Mouse (Mus musculus) myocyte (in vitro differentiated cells): ENCODE data around the gene Cep85l. TPM values are rescaled to one million over a fixed set of nuclear protein-coding genes. Genes with fewer than 3 reads are reported as not detected.

Source experiments
- H3K27me3 ChIP-seq: one replicate; pipeline ENCODE4 v1.6.1; 2011; ENCODE audit not compliant: control insufficient read depth, insufficient read depth, insufficient read length
- H3K36me3 ChIP-seq: one replicate; pipeline ENCODE4 v1.6.1; 2011; ENCODE audit not compliant: control insufficient read depth, insufficient read depth
- H3K4me2 ChIP-seq: one replicate; pipeline ENCODE4 v1.6.1; 2011; ENCODE audit warnings: low read depth, control low read depth
- H3K4me3 ChIP-seq: one replicate; pipeline ENCODE4 v1.5.1; 2011; ENCODE audit warnings: mild to moderate bottlenecking, control low read depth, moderate library complexity
- H3K79me2 ChIP-seq: one replicate; pipeline ENCODE4 v1.6.1; 2011; ENCODE audit not compliant: control insufficient read depth, insufficient read depth
- H3ac ChIP-seq: one replicate; pipeline ENCODE4 v1.6.1; 2011; ENCODE audit not compliant: control insufficient read depth, insufficient read length
- CEBPB ChIP-seq: IDR thresholded peaks from 2 replicates; pipeline ENCODE4 v1.6.1; 2011; ENCODE audit warnings: mild to moderate bottlenecking, moderate library complexity; ENCODE audit not compliant: poor library complexity, insufficient read depth, severe bottlenecking
- E2F4 ChIP-seq: IDR thresholded peaks from one replicate; pipeline ENCODE4 v1.6.1; 2011; ENCODE audit warnings: mild to moderate bottlenecking, control low read depth, moderate library complexity; ENCODE audit not compliant: insufficient read depth
- MAX ChIP-seq: IDR thresholded peaks from one replicate; pipeline ENCODE4 v1.6.1; 2011; ENCODE audit warnings: low read depth, mild to moderate bottlenecking, control low read depth
- MYOD1 ChIP-seq, 3 experiments: IDR thresholded peaks; one replicate each; pipeline ENCODE4 v1.6.1; 2011; ENCODE audit warnings: control low read depth in 2 of 3, low read depth in 2 of 3, mild to moderate bottlenecking in 2 of 3, moderate library complexity in 1 of 3; ENCODE audit not compliant: insufficient read length in 2 of 3, control insufficient read depth in 1 of 3
- MYOG ChIP-seq, 3 experiments: IDR thresholded peaks; one replicate each; pipeline ENCODE4 v1.6.1; 2011; ENCODE audit warnings: control low read depth in 2 of 3, low read depth in 2 of 3, mild to moderate bottlenecking in 2 of 3; ENCODE audit not compliant: insufficient read length in 2 of 3, control insufficient read depth in 1 of 3, insufficient read depth in 1 of 3
- POLR2A ChIP-seq: IDR thresholded peaks from one replicate; pipeline ENCODE4 v1.6.1; 2011; ENCODE audit warnings: low read depth, mild to moderate bottlenecking, control low read depth, moderate library complexity; ENCODE audit not compliant: insufficient read length
- POLR2AphosphoS2 ChIP-seq: IDR thresholded peaks from one replicate; pipeline ENCODE4 v1.6.1; 2011; ENCODE audit warnings: low read depth, control low read depth; ENCODE audit not compliant: insufficient read length
- REST ChIP-seq: IDR thresholded peaks from one replicate; pipeline ENCODE4 v1.6.1; 2011; ENCODE audit warnings: mild to moderate bottlenecking, control low read depth, moderate library complexity; ENCODE audit not compliant: insufficient read depth, insufficient read length
- SRF ChIP-seq: IDR thresholded peaks from one replicate; pipeline ENCODE4 v1.6.1; 2011; ENCODE audit warnings: low read depth; ENCODE audit not compliant: control insufficient read depth, insufficient read length
- TCF12 ChIP-seq: IDR thresholded peaks from one replicate; pipeline ENCODE4 v1.6.1; 2011; ENCODE audit warnings: mild to moderate bottlenecking, control low read depth; ENCODE audit not compliant: poor library complexity, insufficient read depth, severe bottlenecking
- TCF3 ChIP-seq: IDR thresholded peaks from one replicate; pipeline ENCODE4 v1.6.1; 2011; ENCODE audit warnings: low read depth, control low read depth; ENCODE audit not compliant: insufficient read length
- USF1 ChIP-seq: IDR thresholded peaks from one replicate; pipeline ENCODE4 v1.6.1; 2011; ENCODE audit warnings: low read depth, mild to moderate bottlenecking, control low read depth, moderate library complexity
- polyA plus RNA-seq: library from polyadenylated mRNA; unstranded; fragments of >200 nt; fragmentation: generic; extraction: Trizol; gene quantifications from one replicate; pipeline ENCODE4 v1.2.1, GENCODE M21; 2012; ENCODE audit warnings: missing spikeins

Gene Cep85l
- polyA plus RNA-seq, 1 experiment, result 0.72 TPM

DNA sequence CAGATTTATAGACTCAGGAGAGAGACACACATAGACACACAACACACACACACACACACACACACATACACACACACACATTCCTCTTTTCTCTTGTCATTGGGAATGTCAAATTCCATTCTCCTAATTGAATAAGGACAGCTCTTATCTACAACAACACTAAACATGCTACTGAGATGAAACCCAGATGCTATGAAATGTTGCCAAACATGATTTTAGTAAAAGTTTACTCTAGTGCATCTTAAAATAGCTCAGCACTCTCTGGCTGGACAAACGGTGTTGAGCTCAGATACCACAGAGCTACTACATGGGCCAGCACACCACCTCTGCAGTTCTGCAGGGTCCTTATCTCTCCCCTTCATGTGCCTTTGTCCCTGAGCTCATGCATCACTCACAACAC, 55.1 kb downstream of the Cep85l start:
- Histone ChIP-seq H3K79me2 (peaks cover 3% of the 10 kb centered on the region), H3K4me2 (no peak overlapping the region), H3K4me3 (no peak overlapping the region), H3K27me3 (no peaks in the 10 kb centered on the region), H3K36me3 (no peaks in the 10 kb centered on the region), H3ac (no peak overlapping the region)
- TF ChIP-seq REST (no peak), MAX (no peak), SRF (no peak), TCF3 (no peak), POLR2AphosphoS2 (no peak), CEBPB (no peak), POLR2A (no peak), MYOG (IDR thresholded peaks at IDR 0.05; ENCODE audit: control insufficient read depth in 1 of 3, insufficient read depth in 1 of 3, insufficient read length in 2 of 3, low read depth in 2 of 3) (no peak), TCF12 (no peak), E2F4 (no peak), USF1 (no peak), MYOD1 (IDR thresholded peaks at IDR 0.05; ENCODE audit: control insufficient read depth in 1 of 3, insufficient read length in 2 of 3, low read depth in 2 of 3) (no peak)

- no peaks in the 10 kb centered on the region for H3K27me3 ChIP-seq
- H3K4me2 ChIP-seq, result no peak overlapping the region
- no peak overlapping the region for H3K4me3 ChIP-seq
- H3K79me2 ChIP-seq, result peaks cover 3% of the 10 kb centered on the region
- no peak for TF ChIP-seq TCF3
- no peak for TF ChIP-seq POLR2A
- no peak for TF ChIP-seq REST
- TF ChIP-seq TCF12, result no peak
- TF ChIP-seq MAX, result no peak
- TF ChIP-seq CEBPB, result no peak
- TF ChIP-seq SRF, result no peak
- no peak for TF ChIP-seq E2F4
- TF ChIP-seq MYOD1 (IDR thresholded peaks at IDR 0.05; ENCODE audit: control insufficient read depth in 1 of 3, insufficient read length in 2 of 3, low read depth in 2 of 3), result no peak
- no peak for TF ChIP-seq POLR2AphosphoS2
- no peak for TF ChIP-seq MYOG (IDR thresholded peaks at IDR 0.05; ENCODE audit: control insufficient read depth in 1 of 3, insufficient read depth in 1 of 3, insufficient read length in 2 of 3, low read depth in 2 of 3)
- TF ChIP-seq USF1, result no peak
- no peak overlapping the region for H3ac ChIP-seq
- no peaks in the 10 kb centered on the region for H3K36me3 ChIP-seq
These were observed 56.4 kb downstream of the Cep85l start for GRCm38 (mm10) chr10:53323367-53323766.

- no peak for TF ChIP-seq TCF12
- no peak for TF ChIP-seq E2F4
- no peak for TF ChIP-seq MAX
- TF ChIP-seq TCF3, result no peak
- no peak for TF ChIP-seq POLR2AphosphoS2
- TF ChIP-seq CEBPB, result no peak
- TF ChIP-seq USF1, result no peak
- TF ChIP-seq REST, result no peak
- no peak for TF ChIP-seq SRF
- TF ChIP-seq MYOG (IDR thresholded peaks at IDR 0.05; ENCODE audit: control insufficient read depth in 1 of 3, insufficient read depth in 1 of 3, insufficient read length in 2 of 3, low read depth in 2 of 3), result no peak
- no peak for TF ChIP-seq POLR2A
- TF ChIP-seq MYOD1 (IDR thresholded peaks at IDR 0.05; ENCODE audit: control insufficient read depth in 1 of 3, insufficient read length in 2 of 3, low read depth in 2 of 3), result no peak
- H3ac ChIP-seq, result no peak overlapping the region
- H3K4me3 ChIP-seq, result no peak overlapping the region
- no peaks in the 10 kb centered on the region for H3K79me2 ChIP-seq
- H3K27me3 ChIP-seq, result no peaks in the 10 kb centered on the region
- H3K36me3 ChIP-seq, result peaks cover 4% of the 10 kb centered on the region
- no peak overlapping the region for H3K4me2 ChIP-seq
These were observed 73.1 kb downstream of the Cep85l start for GRCm38 (mm10) chr10:53306674-53307073.

- TF ChIP-seq MYOD1 (IDR thresholded peaks at IDR 0.05; ENCODE audit: control insufficient read depth in 1 of 3, insufficient read length in 2 of 3, low read depth in 2 of 3) (no peak), USF1 (no peak), MYOG (IDR thresholded peaks at IDR 0.05; ENCODE audit: control insufficient read depth in 1 of 3, insufficient read depth in 1 of 3, insufficient read length in 2 of 3, low read depth in 2 of 3) (no peak), TCF12 (no peak), POLR2AphosphoS2 (no peak), MAX (no peak), SRF (no peak), CEBPB (no peak)
- Histone ChIP-seq H3K4me3 (no peak overlapping the region), H3K4me2 (no peak overlapping the region)
These were observed 73.9 kb downstream of the Cep85l start for GRCm38 (mm10) chr10:53305867-53306266.

GRCm38 (mm10) chr10:53285147-53285546, 94.6 kb downstream of the Cep85l start:
- Histone ChIP-seq H3K4me3 (no peak overlapping the region), H3K36me3 (peaks cover 15% of the 10 kb centered on the region), H3K27me3 (no peaks in the 10 kb centered on the region), H3K79me2 (no peaks in the 10 kb centered on the region), H3ac (no peak overlapping the region), H3K4me2 (no peak overlapping the region)
- no peak for TF ChIP-seq CEBPB
- no peak for TF ChIP-seq POLR2A
- no peak for TF ChIP-seq REST
- TF ChIP-seq TCF3, result no peak
- no peak for TF ChIP-seq MAX
- TF ChIP-seq MYOG (IDR thresholded peaks at IDR 0.05; ENCODE audit: control insufficient read depth in 1 of 3, insufficient read depth in 1 of 3, insufficient read length in 2 of 3, low read depth in 2 of 3), result no peak
- no peak for TF ChIP-seq USF1
- no peak for TF ChIP-seq MYOD1 (IDR thresholded peaks at IDR 0.05; ENCODE audit: control insufficient read depth in 1 of 3, insufficient read length in 2 of 3, low read depth in 2 of 3)
- no peak for TF ChIP-seq POLR2AphosphoS2
- no peak for TF ChIP-seq TCF12
- TF ChIP-seq SRF, result no peak
- TF ChIP-seq E2F4, result no peak

More at GRCm38 (mm10) chr10:53305867-53306266, 73.9 kb downstream of the Cep85l start:
- Histone ChIP-seq H3ac (no peak overlapping the region), H3K27me3 (no peaks in the 10 kb centered on the region), H3K36me3 (peaks cover 6% of the 10 kb centered on the region), H3K79me2 (no peaks in the 10 kb centered on the region)
